Mouse (Mus musculus) embryonic facial prominence, embryonic 14.5 days (tissue): ENCODE data around the gene Thada. TPM values are rescaled to one million over a fixed set of nuclear protein-coding genes. Genes with fewer than 3 reads are reported as not detected.
A peak's percentile ranks its signal among the peaks of the same experiment; 100 is the strongest.

Experiments used
- ATAC-seq: fragments of 200-750 bp; cut with Nextera tagmentation; 2 replicates; pipeline ENCODE4 v1.8.0; 2017; ENCODE audit warnings: low read depth, moderate number of reproducible peaks, moderate TSS enrichment
- DNase-seq: peaks from one replicate; pipeline ENCODE4 v3.0.0-alpha.2; 2015; ENCODE audit warnings: low spot score
- H3K27ac ChIP-seq: fragments of 300-500 bp; sonication (generic); replicated peaks from 2 replicates; pipeline ENCODE4 v1.5.1; 2014; ENCODE audit warnings: low read depth, mild to moderate bottlenecking, low read length, moderate library complexity
- H3K27me3 ChIP-seq: fragments of 300-500 bp; sonication (generic); replicated peaks from 2 replicates; pipeline ENCODE4 v1.6.1; 2014; ENCODE audit warnings: low read length; ENCODE audit not compliant: control insufficient read depth, insufficient read depth
- H3K36me3 ChIP-seq: fragments of 300-500 bp; sonication (generic); 2 replicates; pipeline ENCODE4 v1.6.1; 2014; ENCODE audit warnings: low read length, mixed read lengths; ENCODE audit not compliant: control insufficient read depth, insufficient read depth
- H3K4me1 ChIP-seq: fragments of 300-500 bp; sonication (generic); 2 replicates; pipeline ENCODE4 v1.6.1; 2014; ENCODE audit warnings: antibody characterized with exemption, low read length; ENCODE audit not compliant: control insufficient read depth, insufficient read depth
- H3K4me2 ChIP-seq: fragments of 300-500 bp; sonication (generic); 2 replicates; pipeline ENCODE4 v1.6.1; 2014; ENCODE audit warnings: low read depth, mild to moderate bottlenecking, low read length, moderate library complexity, mixed read lengths
- H3K4me3 ChIP-seq: fragments of 300-500 bp; sonication (generic); 2 replicates; pipeline ENCODE4 v1.5.1; 2014; ENCODE audit warnings: low read depth, mild to moderate bottlenecking, low read length
- H3K9ac ChIP-seq: fragments of 300-500 bp; sonication (generic); 2 replicates; pipeline ENCODE4 v1.6.1; 2014; ENCODE audit warnings: low read depth, mild to moderate bottlenecking, low read length, moderate library complexity, mixed read lengths
- H3K9me3 ChIP-seq: fragments of 300-500 bp; sonication (generic); 2 replicates; pipeline ENCODE4 v1.6.1; 2016; ENCODE audit warnings: low read length; ENCODE audit not compliant: control insufficient read depth
- WGBS: fragments of 180-500 bp; shearing (Covaris S2); extraction: QIAGEN DNeasy Blood & Tissue Kit; methylation state at CpG from one replicate; pipeline ENCODE4 v1.1.7; 2014; 5-methylcytosine and 5-hydroxymethylcytosine counted together
- polyA plus RNA-seq: library from polyadenylated mRNA; unstranded; fragments of >200 nt; fragmentation: Nextera tagmentation; extraction: Ambion mirVana; gene quantifications from 2 replicates; pipeline ENCODE4 v1.2.1, GENCODE M21; 2014

Gene Thada
- polyA plus RNA-seq, 1 experiment from 2014 or later, result 6.2 TPM

DNA sequence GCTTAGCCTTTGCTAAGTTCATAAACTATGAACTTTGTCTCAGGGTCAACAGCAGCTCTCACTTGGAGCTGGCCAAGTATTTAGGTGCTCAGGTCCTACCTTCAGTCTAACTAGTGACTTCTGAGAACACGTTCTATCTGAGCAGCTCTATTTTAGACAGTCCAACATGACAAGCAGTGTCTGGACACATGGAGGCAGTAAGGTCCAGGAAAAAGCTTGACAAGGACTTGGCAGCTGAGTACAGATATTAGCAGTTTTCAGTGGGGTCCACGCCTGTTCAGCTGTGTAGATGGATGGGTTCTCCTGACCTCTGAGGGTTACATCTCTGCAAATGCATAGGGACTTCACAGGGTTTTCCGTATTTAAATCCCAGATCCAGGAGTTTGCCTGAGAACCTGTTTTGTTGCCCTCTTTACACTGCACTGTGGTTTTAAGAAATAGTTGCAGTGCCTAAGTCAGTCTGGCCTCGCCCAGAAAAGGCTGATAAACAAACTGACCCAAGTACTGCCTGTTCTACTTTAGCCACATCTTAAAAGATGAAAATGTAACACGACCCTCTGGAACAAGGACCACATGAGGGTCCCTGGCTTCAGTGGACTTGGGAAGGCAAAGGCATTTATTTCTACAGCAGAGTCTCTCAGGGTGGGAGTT, 200.4 kb downstream of the Thada start:
- Histone ChIP-seq H3K36me3 (no peaks in the 10 kb centered on the region; the same call in 1 of the 2 replicates), H3K9me3 (no peaks in the 10 kb centered on the region), H3K4me2 (no peak overlapping the region), H3K27ac (no peak overlapping the region), H3K4me3 (no peak overlapping the region), H3K9ac (no peak overlapping the region), H3K4me1 (peaks cover 25% of the 10 kb centered on the region), H3K27me3 (no peaks in the 10 kb centered on the region)
- no peak for ATAC-seq
- no peak for DNase-seq
- whole genome bisulfite sequencing, result 67% methylated on average over 5 of the region's 5 CpGs

DNA sequence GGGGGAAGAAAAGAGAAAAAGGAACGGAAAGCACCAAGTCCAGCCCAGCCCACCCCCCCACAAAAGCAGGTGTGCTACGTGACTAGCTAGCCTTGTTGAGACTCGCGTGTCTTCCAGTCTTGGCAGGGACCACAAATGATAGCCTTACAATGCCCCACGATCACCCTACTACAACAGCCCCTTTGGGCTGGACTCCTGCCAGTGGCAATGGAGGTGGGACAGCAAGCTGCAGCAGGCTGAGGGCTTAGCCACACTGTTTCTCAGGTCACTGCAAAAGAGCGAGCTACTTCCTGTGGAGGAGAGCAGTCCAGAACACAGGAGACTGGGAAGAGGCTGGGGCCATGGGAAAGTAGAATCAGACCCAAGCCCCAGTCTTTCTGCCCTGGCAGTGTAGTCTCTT, 201.7 kb downstream of the Thada start:
- H3K36me3 ChIP-seq, result no peaks in the 10 kb centered on the region
- ATAC-seq (no peak), DNase-seq (peak; percentile 43)
- H3K4me1 ChIP-seq, result peaks cover 31% of the 10 kb centered on the region
- H3K27me3 ChIP-seq, result no peaks in the 10 kb centered on the region
- H3K9me3 ChIP-seq, result no peaks in the 10 kb centered on the region
- H3K4me3 ChIP-seq, result no peak overlapping the region
- H3K9ac ChIP-seq, result no peak overlapping the region
- no peak overlapping the region for H3K4me2 ChIP-seq
- WGBS, result 64% methylated on average over 6 of the region's 6 CpGs
- H3K27ac ChIP-seq, result peak overlapping the region; percentile 44; the same call in 1 of the 2 replicates

DNA sequence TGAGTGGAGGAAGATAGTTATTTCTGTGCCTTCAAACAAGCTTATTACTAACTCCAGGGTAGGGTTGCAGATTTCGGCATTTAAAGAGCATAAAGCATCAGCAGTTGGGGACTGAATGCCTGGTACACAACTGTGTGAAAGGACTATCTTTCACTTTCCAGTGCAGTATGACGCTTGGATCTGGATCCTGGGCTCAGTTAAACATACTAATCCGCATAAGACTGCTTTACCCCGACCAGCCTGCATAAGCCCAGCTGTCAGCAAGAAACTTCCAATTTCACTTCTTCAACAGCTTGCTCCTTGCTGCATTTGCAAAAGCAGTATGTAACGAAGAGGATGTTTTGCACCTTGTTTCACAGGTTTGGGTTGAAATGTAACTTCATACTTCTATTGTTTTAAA, 202.4 kb downstream of the Thada start:
- peak overlapping the region; percentile 44 for H3K27ac ChIP-seq
- no peak overlapping the region for H3K4me3 ChIP-seq
- no peak overlapping the region for H3K9ac ChIP-seq
- H3K9me3 ChIP-seq, result no peaks in the 10 kb centered on the region
- peaks cover 37% of the 10 kb centered on the region for H3K4me1 ChIP-seq
- DNase-seq (no peak), ATAC-seq (no peak)
- WGBS, result 67% methylated on average over 5 of the region's 5 CpGs
- no peaks in the 10 kb centered on the region for H3K36me3 ChIP-seq
- H3K27me3 ChIP-seq, result no peaks in the 10 kb centered on the region
- no peak overlapping the region for H3K4me2 ChIP-seq

DNA sequence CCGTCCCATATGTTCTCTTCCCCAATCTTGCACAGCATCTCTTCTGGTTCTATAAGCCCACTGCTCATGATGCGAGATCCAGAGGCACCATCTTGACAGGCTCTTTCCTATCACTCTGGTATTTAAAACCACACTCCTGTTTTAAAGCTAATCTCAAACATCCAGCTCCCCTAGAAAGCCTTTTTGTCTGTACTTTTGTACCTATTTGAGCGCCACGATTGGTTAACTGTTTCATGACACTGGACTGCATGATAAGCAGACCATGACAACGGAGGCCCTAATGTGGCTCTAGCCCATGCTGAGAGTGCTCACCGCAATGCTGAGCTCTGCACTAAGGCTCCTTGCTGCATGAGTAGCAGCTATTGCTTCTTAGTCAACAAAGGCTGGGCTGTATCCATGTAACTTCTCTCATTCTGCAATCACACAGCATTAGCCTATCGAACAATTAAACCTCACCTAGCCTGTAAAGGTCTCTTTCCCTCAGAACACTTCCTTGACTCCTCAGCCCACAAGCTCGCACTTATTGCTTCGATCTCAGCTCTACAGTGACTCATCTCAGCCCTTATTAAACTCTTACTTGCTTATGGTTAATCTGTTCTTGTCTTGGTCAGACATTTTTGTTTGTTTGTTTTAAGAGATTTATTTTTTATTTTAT, 203.6 kb downstream of the Thada start:
- no peak for DNase-seq
- Histone ChIP-seq H3K4me3 (no peak overlapping the region), H3K27ac (no peak overlapping the region), H3K4me1 (peaks cover 48% of the 10 kb centered on the region), H3K4me2 (no peak overlapping the region), H3K27me3 (no peaks in the 10 kb centered on the region), H3K9ac (no peak overlapping the region), H3K36me3 (no peaks in the 10 kb centered on the region), H3K9me3 (no peaks in the 10 kb centered on the region)
- no peak for ATAC-seq
- WGBS, result 91% methylated on average over 9 of the region's 9 CpGs

DNA sequence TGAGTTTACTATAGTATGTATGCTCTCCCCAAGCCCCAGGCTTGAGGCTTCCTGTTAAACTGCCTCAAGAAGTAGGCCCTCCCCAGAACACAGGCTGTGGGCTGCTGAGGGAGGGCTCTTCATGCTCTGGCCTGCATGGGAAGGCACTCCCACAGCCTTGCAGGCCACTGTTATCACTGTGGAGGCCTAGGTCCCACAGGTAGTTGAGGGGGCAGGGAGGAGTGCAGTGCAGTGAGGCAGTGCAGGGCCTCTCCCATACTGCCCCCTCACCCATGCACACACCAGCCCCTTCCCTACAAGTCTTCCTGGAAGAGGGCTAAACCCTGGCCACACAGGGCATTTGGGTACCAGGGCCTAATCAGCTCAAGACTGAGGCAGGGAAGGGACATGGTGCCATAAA, 205.0 kb downstream of the Thada start:
- H3K27me3 ChIP-seq, result no peaks in the 10 kb centered on the region
- no peak overlapping the region for H3K27ac ChIP-seq
- DNase-seq (no peak), ATAC-seq (0 out of 2 replicates have a peak, but pooled peaks have one; percentile 23)
- peaks cover 52% of the 10 kb centered on the region for H3K4me1 ChIP-seq
- H3K9me3 ChIP-seq, result no peaks in the 10 kb centered on the region
- no peak overlapping the region for H3K4me3 ChIP-seq
- no peak overlapping the region for H3K4me2 ChIP-seq
- H3K9ac ChIP-seq, result no peak overlapping the region
- H3K36me3 ChIP-seq, result no peaks in the 10 kb centered on the region

DNA sequence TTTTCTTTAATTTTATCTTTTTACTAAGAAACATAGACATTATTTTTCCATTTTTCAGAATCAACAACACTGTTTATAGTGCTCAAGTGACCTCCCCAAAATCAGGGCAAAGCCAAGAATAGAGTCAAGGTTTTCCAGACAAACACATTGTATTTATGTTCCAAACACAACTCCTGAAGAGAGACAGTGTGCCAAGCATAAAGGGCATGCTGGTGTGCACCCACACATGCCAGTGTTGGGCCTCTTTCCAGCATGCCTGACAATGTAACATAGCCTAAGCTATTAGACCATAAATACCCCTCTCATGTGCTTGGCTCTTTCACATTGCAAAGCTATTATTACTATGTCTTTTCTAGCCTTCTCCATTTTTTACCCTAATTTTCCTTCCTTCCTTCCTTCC, 205.8 kb downstream of the Thada start:
- H3K4me2 ChIP-seq, result no peak overlapping the region
- H3K4me3 ChIP-seq, result no peak overlapping the region
- peaks cover 56% of the 10 kb centered on the region for H3K4me1 ChIP-seq
- H3K9ac ChIP-seq, result no peak overlapping the region
- H3K36me3 ChIP-seq, result no peaks in the 10 kb centered on the region
- H3K27ac ChIP-seq, result no peak overlapping the region
- no peaks in the 10 kb centered on the region for H3K9me3 ChIP-seq
- DNase-seq (no peak), ATAC-seq (no peak)
- no peaks in the 10 kb centered on the region for H3K27me3 ChIP-seq

DNA sequence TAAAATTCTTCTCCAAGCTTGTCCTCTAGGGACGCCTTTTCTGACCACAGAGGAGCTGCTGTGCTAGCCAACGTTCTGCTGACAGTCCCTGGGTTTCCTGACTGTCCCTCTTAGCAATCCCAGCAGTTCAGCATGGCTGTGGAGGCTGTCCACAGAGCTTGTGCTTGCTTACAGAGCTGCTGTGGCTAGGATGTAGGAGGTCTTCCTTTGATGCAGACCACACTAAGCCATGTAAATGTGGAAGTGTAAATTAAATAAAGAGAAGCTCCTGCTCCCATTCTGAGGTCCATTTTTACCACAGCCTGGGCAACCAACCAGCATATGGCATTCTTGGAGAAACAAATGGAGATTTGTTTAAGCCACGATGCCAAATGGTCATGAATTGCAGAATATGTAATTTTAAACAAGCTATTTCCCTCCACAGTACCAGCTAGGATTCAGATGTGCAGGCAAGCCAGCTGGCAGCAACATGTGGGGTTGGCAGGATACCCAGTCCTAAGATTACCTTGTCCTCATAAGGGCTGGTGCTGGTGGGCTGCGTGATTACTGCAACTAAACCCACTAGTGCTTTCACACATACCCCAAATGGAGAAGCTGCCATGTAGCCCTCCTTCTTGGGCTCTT, 207.3 kb downstream of the Thada start:
- Histone ChIP-seq H3K4me3 (no peak overlapping the region), H3K27ac (peak overlapping the region; percentile 56), H3K27me3 (no peaks in the 10 kb centered on the region), H3K9me3 (no peaks in the 10 kb centered on the region), H3K4me1 (peaks cover 42% of the 10 kb centered on the region), H3K36me3 (no peaks in the 10 kb centered on the region), H3K9ac (no peak overlapping the region), H3K4me2 (no peak overlapping the region)
- 28% methylated on average over 4 of the region's 4 CpGs for WGBS
- ATAC-seq (peak; percentile 58), DNase-seq (peak; percentile 90)

DNA sequence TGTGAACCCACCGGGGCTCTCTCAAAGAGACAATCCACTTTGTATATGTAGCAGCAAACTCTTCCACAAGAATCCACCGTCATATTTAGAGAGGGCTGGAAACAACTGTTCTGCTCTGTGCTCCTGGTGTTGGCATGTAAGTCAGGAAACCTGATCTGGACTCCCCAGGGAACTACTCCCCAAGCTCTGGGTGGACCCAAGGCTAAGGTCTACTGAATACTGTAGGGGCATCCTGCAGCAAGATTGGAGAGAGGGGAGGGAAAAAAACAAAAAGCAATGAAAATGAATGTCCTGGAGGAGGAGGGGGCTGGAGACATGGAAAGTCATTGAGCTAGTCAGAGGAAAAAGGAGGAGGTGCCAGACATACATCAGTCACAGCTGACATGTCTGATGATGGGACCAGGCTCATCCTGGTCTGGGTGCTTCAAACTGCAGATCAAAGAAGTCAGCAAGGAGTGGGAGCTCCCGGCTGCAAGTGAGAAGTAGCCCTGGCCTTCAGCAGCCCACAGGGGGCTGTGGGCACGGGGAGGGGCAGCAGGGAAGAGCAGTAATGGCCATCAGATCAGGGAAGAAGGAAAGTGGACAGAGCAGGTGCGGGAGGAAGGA, 208.0 kb downstream of the Thada start:
- WGBS, result 64% methylated on average over 5 of the region's 5 CpGs
- H3K4me1 ChIP-seq, result peaks cover 38% of the 10 kb centered on the region
- peak overlapping the region; percentile 56 for H3K27ac ChIP-seq
- H3K4me2 ChIP-seq, result no peak overlapping the region
- no peaks in the 10 kb centered on the region for H3K9me3 ChIP-seq
- no peak overlapping the region for H3K9ac ChIP-seq
- H3K36me3 ChIP-seq, result no peaks in the 10 kb centered on the region
- ATAC-seq, result no peak
- no peak for DNase-seq
- H3K4me3 ChIP-seq, result no peak overlapping the region
- H3K27me3 ChIP-seq, result no peaks in the 10 kb centered on the region
